Mouse (Mus musculus) MEL (cell line): ENCODE data around the gene Lhb. TPM values are rescaled to one million over a fixed set of nuclear protein-coding genes. Genes with fewer than 3 reads are reported as not detected.

Experiments used
- DNase-seq: peaks from one replicate; pipeline ENCODE4 v3.0.0; 2011; ENCODE audit warnings: low read depth, low spot score
- H3K27ac ChIP-seq: 2 replicates; pipeline ENCODE4 v1.5.1; 2012; ENCODE audit warnings: low read depth, mild to moderate bottlenecking, control low read depth, low read length, moderate library complexity; ENCODE audit not compliant: control insufficient read depth
- H3K27me3 ChIP-seq, 2 experiments: fragments of 150-350 bp in 1 of 2; sonication (generic) in 1 of 2; 2 replicates each; pipeline ENCODE4 v1.6.1; 2012; ENCODE audit warnings: low read length in 2 of 2, mild to moderate bottlenecking in 2 of 2, improper control_type of control experiment in 1 of 2, moderate library complexity in 1 of 2; ENCODE audit not compliant: insufficient read depth in 2 of 2, control insufficient read depth in 1 of 2
- H3K36me3 ChIP-seq, 2 experiments: 2 replicates each; pipeline ENCODE4 v1.6.1; 2012 to 2014; ENCODE audit warnings: low read length in 2 of 2, improper control_type of control experiment in 1 of 2, inconsistent platforms in 1 of 2, mild to moderate bottlenecking in 1 of 2; ENCODE audit not compliant: insufficient read depth in 2 of 2, control insufficient read depth in 1 of 2
- H3K4me1 ChIP-seq, 2 experiments: fragments of 150-350 bp in 1 of 2; sonication (generic) in 1 of 2; 2 replicates each; pipeline ENCODE4 v1.6.1; 2012; ENCODE audit warnings: low read length in 2 of 2, improper control_type of control experiment in 1 of 2, mild to moderate bottlenecking in 1 of 2; ENCODE audit not compliant: insufficient read depth in 2 of 2, control insufficient read depth in 1 of 2
- H3K4me3 ChIP-seq, 2 experiments: fragments of 150-350 bp in 1 of 2; sonication (generic) in 1 of 2; 2 replicates each; pipeline ENCODE4 v1.5.1; 2012; ENCODE audit warnings: low read depth in 2 of 2, low read length in 2 of 2, mild to moderate bottlenecking in 2 of 2, moderate library complexity in 2 of 2, control low read depth in 1 of 2, improper control_type of control experiment in 1 of 2; ENCODE audit not compliant: control insufficient read depth in 1 of 2, insufficient read depth in 1 of 2
- H3K79me2 ChIP-seq: 2 replicates; pipeline ENCODE4 v1.6.1; 2012; ENCODE audit warnings: mild to moderate bottlenecking, low read length, moderate library complexity; ENCODE audit not compliant: control insufficient read depth, poor library complexity, insufficient read depth
- H3K9ac ChIP-seq: 2 replicates; pipeline ENCODE4 v1.6.1; 2012; ENCODE audit warnings: low read depth, mild to moderate bottlenecking, control low read depth, low read length, moderate library complexity; ENCODE audit not compliant: control insufficient read depth, poor library complexity, severe bottlenecking
- H3K9me3 ChIP-seq: fragments of 150-350 bp; sonication (generic); replicated peaks from 2 replicates; pipeline ENCODE4 v1.6.1; 2012; ENCODE audit warnings: mild to moderate bottlenecking, low read length, improper control_type of control experiment, moderate library complexity; ENCODE audit not compliant: insufficient read depth
- CHD2 ChIP-seq: IDR thresholded peaks from 2 replicates; pipeline ENCODE4 v1.6.1; 2011; ENCODE audit warnings: low read length, improper control_type of control experiment
- E2F4 ChIP-seq: IDR thresholded peaks from 2 replicates; pipeline ENCODE4 v1.6.1; 2011; ENCODE audit warnings: low read depth, low read length, improper control_type of control experiment, borderline replicate concordance
- EP300 ChIP-seq, 2 experiments: IDR thresholded peaks; 2 replicates each; pipeline ENCODE4 v1.6.1; 2011; ENCODE audit warnings: improper control_type of control experiment in 2 of 2, low read length in 2 of 2, low read depth in 1 of 2, mild to moderate bottlenecking in 1 of 2
- GATA1 ChIP-seq: IDR thresholded peaks from 2 replicates; pipeline ENCODE4 v1.6.1; 2011; ENCODE audit warnings: low read depth, low read length, improper control_type of control experiment
- JUND ChIP-seq: IDR thresholded peaks from 2 replicates; pipeline ENCODE4 v1.6.1; 2011; ENCODE audit warnings: low read depth, mild to moderate bottlenecking, improper control_type of control experiment, low read length
- MAX ChIP-seq: IDR thresholded peaks from 2 replicates; pipeline ENCODE4 v1.6.1; 2011; ENCODE audit warnings: low read length, improper control_type of control experiment
- MXI1 ChIP-seq: IDR thresholded peaks from 2 replicates; pipeline ENCODE4 v1.6.1; 2011; ENCODE audit warnings: mild to moderate bottlenecking, low read depth, low read length, improper control_type of control experiment
- MYC ChIP-seq: IDR thresholded peaks from 2 replicates; pipeline ENCODE4 v1.6.1; 2011; ENCODE audit warnings: low read depth, mild to moderate bottlenecking, low read length, improper control_type of control experiment, moderate library complexity
- NELFE ChIP-seq: IDR thresholded peaks from 2 replicates; pipeline ENCODE4 v1.6.1; 2011; ENCODE audit warnings: low read depth, low read length, improper control_type of control experiment
- NRF1 ChIP-seq: IDR thresholded peaks from 2 replicates; pipeline ENCODE4 v1.6.1; 2014; ENCODE audit warnings: low read depth, mild to moderate bottlenecking, inconsistent platforms, low read length, improper control_type of control experiment, moderate library complexity; ENCODE audit not compliant: poor library complexity, insufficient read depth, severe bottlenecking
- POLR2AphosphoS2 ChIP-seq: IDR thresholded peaks from 2 replicates; pipeline ENCODE4 v1.6.1; 2011; ENCODE audit warnings: low read length, improper control_type of control experiment
- POLR2AphosphoS5 ChIP-seq: IDR thresholded peaks from 2 replicates; pipeline ENCODE4 v1.6.1; 2012; ENCODE audit warnings: low read depth, borderline replicate concordance, mild to moderate bottlenecking, inconsistent platforms, low read length, moderate library complexity, mixed read lengths
- SIN3A ChIP-seq: IDR thresholded peaks from 2 replicates; pipeline ENCODE4 v1.6.1; 2012; ENCODE audit warnings: low read length, improper control_type of control experiment, inconsistent platforms
- SMC3 ChIP-seq: IDR thresholded peaks from 2 replicates; pipeline ENCODE4 v1.6.1; 2011; ENCODE audit warnings: low read depth, low read length, improper control_type of control experiment
- TBP ChIP-seq: IDR thresholded peaks from 2 replicates; pipeline ENCODE4 v1.8.0; 2011; ENCODE audit warnings: low read depth, low read length, improper control_type of control experiment
- UBTF ChIP-seq: IDR thresholded peaks from 2 replicates; pipeline ENCODE4 v1.6.1; 2012; ENCODE audit warnings: low read depth, mild to moderate bottlenecking, inconsistent platforms, low read length, improper control_type of control experiment, moderate library complexity, borderline replicate concordance; ENCODE audit not compliant: insufficient read depth
- USF1 ChIP-seq: IDR thresholded peaks from 2 replicates; pipeline ENCODE4 v1.6.1; 2014; ENCODE audit warnings: low read depth, mild to moderate bottlenecking, inconsistent platforms, low read length, improper control_type of control experiment, moderate library complexity
- ZKSCAN1 ChIP-seq: IDR thresholded peaks from 2 replicates; pipeline ENCODE4 v1.6.1; 2012; ENCODE audit warnings: low read depth, mild to moderate bottlenecking, inconsistent platforms, low read length, improper control_type of control experiment, moderate library complexity
- ZMIZ1 ChIP-seq: IDR thresholded peaks from 2 replicates; pipeline ENCODE4 v1.6.1; 2012; ENCODE audit warnings: low read depth, mild to moderate bottlenecking, inconsistent platforms, low read length, improper control_type of control experiment, moderate library complexity
- ZNF384 ChIP-seq: IDR thresholded peaks from 2 replicates; pipeline ENCODE4 v1.6.1; 2012; ENCODE audit warnings: low read depth, mild to moderate bottlenecking, inconsistent platforms, low read length, improper control_type of control experiment
- polyA plus RNA-seq, 2 experiments: library from polyadenylated mRNA; stranded (reverse) in 1 of 2; unstranded in 1 of 2; fragments of >175 nt in 1 of 2; fragments of >200 nt in 1 of 2; gene quantifications; 2 replicates each; pipeline versions ENCODE4 v1.2.1 to v1.2.4; 2012; ENCODE audit warnings: low replicate concordance in 2 of 2, low read depth in 1 of 2; ENCODE audit not compliant: insufficient read length in 2 of 2, insufficient read depth in 1 of 2, missing spikeins in 1 of 2
- total RNA-seq: library from RNA; depleted of rRNA; stranded (reverse); fragments of 300-350 nt; gene quantifications from 2 replicates; pipeline ENCODE4 v1.2.3, GENCODE M21; 2012

Lhb gene
- total and polyA plus RNA-seq, 3 experiments = 0.19 to 0.28 TPM; not detected in 1

GRCm38 (mm10) chr7:45414740-45415224 is 5.8 kb upstream of the Lhb start:
- Histone ChIP-seq H3K9me3 (no peaks in the 10 kb centered on the region), H3K9ac (no peak overlapping the region), H3K79me2 (no peaks in the 10 kb centered on the region; the same call in 1 of the 2 replicates), H3K36me3 (no peaks in the 10 kb centered on the region; a peak in 1 of 4 replicates), H3K27ac (no peak overlapping the region), H3K4me3 (no peak overlapping the region), H3K27me3 (peaks cover 0 to 3% of the 10 kb centered on the region in 2 experiments; a peak in 2 of 4 replicates), H3K4me1 (peaks cover 6 to 7% of the 10 kb centered on the region in 2 experiments; a peak in 2 of 4 replicates)
- DNase-seq = no peak
- TF ChIP-seq JUND (no peak), SMC3 (no peak), MYC (no peak)

- Histone ChIP-seq H3K36me3 (no peaks in the 10 kb centered on the region; a peak in 1 of 4 replicates), H3K27me3 (peaks cover 0 to 3% of the 10 kb centered on the region in 2 experiments; a peak in 2 of 4 replicates), H3K4me1 (peaks cover 6 to 7% of the 10 kb centered on the region in 2 experiments; a peak in 2 of 4 replicates), H3K9me3 (no peaks in the 10 kb centered on the region), H3K9ac (no peak overlapping the region), H3K4me3 (no peak overlapping the region), H3K27ac (no peak overlapping the region), H3K79me2 (no peaks in the 10 kb centered on the region; the same call in 1 of the 2 replicates)
- no peak for TF ChIP-seq MAX
- no peak for TF ChIP-seq NELFE
- no peak for TF ChIP-seq POLR2AphosphoS5
- no peak for TF ChIP-seq CHD2
- TF ChIP-seq JUND = no peak
- no peak for TF ChIP-seq ZKSCAN1
- TF ChIP-seq MYC = no peak
- no peak for TF ChIP-seq UBTF
- TF ChIP-seq USF1 = no peak
- no peak for TF ChIP-seq E2F4
- no peak for TF ChIP-seq SIN3A
- TF ChIP-seq NRF1 = no peak
- TF ChIP-seq POLR2AphosphoS2 = no peak
- no peak for TF ChIP-seq MXI1
- TF ChIP-seq TBP = no peak
- TF ChIP-seq ZMIZ1 = no peak
- TF ChIP-seq GATA1 = no peak
- no peak for TF ChIP-seq ZNF384
- no peak for TF ChIP-seq EP300 (IDR thresholded peaks at IDR 0.05; ENCODE audit: low read depth in 1 of 2, low read length in 2 of 2)
- no peak for DNase-seq
Measured at GRCm38 (mm10) chr7:45415636-45416035, 5.0 kb upstream of the Lhb start.
